Mouse (Mus musculus) heart, embryonic 11.5 days (tissue): ENCODE measurements at regions not wholly inside any gene's neighbourhood (a gene's known extent, or its start where the extent isn't known, plus 50 kb on each side); places are given as distances from the start of the nearest gene placed in this dataset.
A peak's percentile ranks its signal among the peaks of the same experiment; 100 is the strongest.

Experiments used
- ATAC-seq: fragments of 200-750 bp; cut with Nextera tagmentation; replicated peaks from 2 replicates; pipeline ENCODE4 v1.8.0; 2017; ENCODE audit warnings: moderate library complexity; ENCODE audit not compliant: insufficient number of reproducible peaks, low FRiP score, low TSS enrichment
- H3K27ac ChIP-seq: fragments of 300-500 bp; sonication (generic); 2 replicates; pipeline ENCODE4 v1.5.1; 2014; ENCODE audit warnings: mild to moderate bottlenecking, low read depth, low read length
- H3K27me3 ChIP-seq: fragments of 300-500 bp; sonication (generic); 2 replicates; pipeline ENCODE4 v1.6.1; 2014; ENCODE audit warnings: mild to moderate bottlenecking, low read length, mixed read lengths; ENCODE audit not compliant: control insufficient read depth, insufficient read depth
- H3K36me3 ChIP-seq: fragments of 300-500 bp; sonication (generic); 2 replicates; pipeline ENCODE4 v1.6.1; 2014; ENCODE audit warnings: mild to moderate bottlenecking, low read length, moderate library complexity, mixed read lengths; ENCODE audit not compliant: control insufficient read depth, insufficient read depth
- H3K4me1 ChIP-seq: fragments of 300-500 bp; sonication (generic); 2 replicates; pipeline ENCODE4 v1.6.1; 2014; ENCODE audit warnings: low read length; ENCODE audit not compliant: control insufficient read depth, insufficient read depth
- H3K4me2 ChIP-seq: fragments of 300-500 bp; sonication (generic); 2 replicates; pipeline ENCODE4 v1.6.1; 2014; ENCODE audit warnings: mild to moderate bottlenecking, moderate library complexity
- H3K4me3 ChIP-seq: fragments of 300-500 bp; sonication (generic); 2 replicates; pipeline ENCODE4 v1.5.1; 2014; ENCODE audit warnings: low read depth, low read length
- H3K9ac ChIP-seq: fragments of 300-500 bp; sonication (generic); 2 replicates; pipeline ENCODE4 v1.6.1; 2014; ENCODE audit warnings: mild to moderate bottlenecking, low read depth, low read length, moderate library complexity
- H3K9me3 ChIP-seq: fragments of 300-500 bp; sonication (generic); replicated peaks from 2 replicates; pipeline ENCODE4 v1.6.1; 2016; ENCODE audit warnings: low read length; ENCODE audit not compliant: control insufficient read depth
- WGBS: fragments of 180-500 bp; shearing (Covaris S2); extraction: QIAGEN DNeasy Blood & Tissue Kit; methylation state at CpG from one replicate; pipeline ENCODE4 v1.1.7; 2014; ENCODE audit not compliant: insufficient replicate concordance; 5-methylcytosine and 5-hydroxymethylcytosine counted together

GRCm38 (mm10) chr8:25324731-25325130, 500.6 kb upstream of the Adam5 start:
- H3K27me3 ChIP-seq, result no peaks in the 10 kb centered on the region
- H3K9me3 ChIP-seq, result no peaks in the 10 kb centered on the region

GRCm38 (mm10) chr8:25323643-25324420, 499.7 kb upstream of the Adam5 start:
- ATAC-seq, result no peak
- Histone ChIP-seq H3K4me2 (peak overlapping the region; percentile 33), H3K27ac (no peak overlapping the region), H3K9ac (no peak overlapping the region), H3K9me3 (no peaks in the 10 kb centered on the region), H3K27me3 (no peaks in the 10 kb centered on the region), H3K36me3 (no peaks in the 10 kb centered on the region), H3K4me1 (no peaks in the 10 kb centered on the region), H3K4me3 (no peak overlapping the region)
- WGBS, result 41% methylated on average over 19 of the region's 19 CpGs

More at GRCm38 (mm10) chr8:25324731-25325130, 500.6 kb upstream of the Adam5 start:
- no peak for ATAC-seq
- H3K9ac ChIP-seq, result no peak overlapping the region
- no peaks in the 10 kb centered on the region for H3K36me3 ChIP-seq
- 85% methylated on average over 9 of the region's 9 CpGs for WGBS
- H3K4me1 ChIP-seq, result no peaks in the 10 kb centered on the region
- H3K4me3 ChIP-seq, result no peak overlapping the region
- H3K4me2 ChIP-seq, result no peak overlapping the region
- H3K27ac ChIP-seq, result no peak overlapping the region

DNA sequence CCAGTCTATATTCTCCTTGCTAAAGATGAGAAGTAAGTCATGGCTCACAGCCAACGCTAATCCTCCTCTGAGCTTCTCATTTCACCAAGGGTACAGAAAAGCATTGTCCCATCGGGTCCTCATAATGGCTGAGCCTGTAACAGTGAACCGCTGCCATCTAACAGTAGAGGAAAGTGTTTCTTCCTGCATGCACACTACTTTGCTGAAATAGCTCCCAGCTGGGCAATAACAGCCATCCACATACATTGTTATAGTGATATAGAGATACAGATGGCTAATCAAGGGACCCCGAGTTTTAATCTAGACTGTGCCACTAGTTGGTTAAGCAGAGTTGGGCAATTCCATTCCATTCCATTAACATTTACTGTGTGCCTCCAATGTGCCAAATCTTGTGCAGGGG, 492.2 kb upstream of the Adam5 start:
- no peak overlapping the region for H3K9ac ChIP-seq
- H3K9me3 ChIP-seq, result no peaks in the 10 kb centered on the region
- no peak for ATAC-seq
- no peaks in the 10 kb centered on the region for H3K4me1 ChIP-seq
- no peak overlapping the region for H3K27ac ChIP-seq
- no peak overlapping the region for H3K4me2 ChIP-seq
- H3K27me3 ChIP-seq, result no peaks in the 10 kb centered on the region
- H3K4me3 ChIP-seq, result no peak overlapping the region
- 75% methylated on average over 4 of the region's 4 CpGs for WGBS
- no peaks in the 10 kb centered on the region for H3K36me3 ChIP-seq

DNA sequence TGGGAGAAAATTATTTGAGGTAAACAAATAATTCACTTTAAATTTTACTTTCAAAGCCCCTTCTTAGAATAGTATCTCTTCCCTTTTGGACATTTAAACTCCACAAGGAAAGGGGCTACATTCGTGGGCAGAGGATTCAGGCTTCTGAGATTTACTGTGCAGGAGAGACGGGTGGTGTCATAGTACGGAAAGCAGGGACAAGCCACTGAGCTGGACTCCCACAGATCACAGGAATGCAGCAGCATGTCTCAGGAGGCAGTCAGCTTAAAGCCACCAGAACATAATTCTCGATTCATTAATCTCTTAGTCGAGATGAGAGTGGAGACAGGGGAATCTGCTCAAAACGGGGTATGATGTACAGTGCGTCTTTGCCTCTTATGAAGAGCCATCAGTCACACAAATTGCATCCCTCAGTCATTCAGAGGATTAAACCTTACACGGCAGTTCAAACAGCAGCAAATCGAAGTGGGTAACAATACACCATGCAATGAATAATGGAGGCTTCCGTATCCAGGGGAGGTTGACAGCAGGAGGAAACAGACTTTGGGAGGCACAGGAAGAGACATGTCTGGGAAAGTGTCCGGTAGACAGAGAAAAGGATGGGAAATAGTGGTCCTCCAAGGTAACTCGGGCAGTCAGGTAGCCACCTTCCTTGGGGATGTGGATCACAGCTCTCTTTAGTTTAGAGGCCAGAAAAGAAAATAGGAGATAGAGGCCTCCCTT, 487.8 kb upstream of the Adam5 start:
- Histone ChIP-seq H3K36me3 (no peaks in the 10 kb centered on the region), H3K27ac (no peak overlapping the region), H3K9ac (no peak overlapping the region), H3K9me3 (no peaks in the 10 kb centered on the region), H3K4me3 (no peak overlapping the region), H3K4me1 (no peaks in the 10 kb centered on the region), H3K4me2 (no peak overlapping the region), H3K27me3 (no peaks in the 10 kb centered on the region)
- ATAC-seq, result no peak
- 48% methylated on average over 12 of the region's 12 CpGs for WGBS

DNA sequence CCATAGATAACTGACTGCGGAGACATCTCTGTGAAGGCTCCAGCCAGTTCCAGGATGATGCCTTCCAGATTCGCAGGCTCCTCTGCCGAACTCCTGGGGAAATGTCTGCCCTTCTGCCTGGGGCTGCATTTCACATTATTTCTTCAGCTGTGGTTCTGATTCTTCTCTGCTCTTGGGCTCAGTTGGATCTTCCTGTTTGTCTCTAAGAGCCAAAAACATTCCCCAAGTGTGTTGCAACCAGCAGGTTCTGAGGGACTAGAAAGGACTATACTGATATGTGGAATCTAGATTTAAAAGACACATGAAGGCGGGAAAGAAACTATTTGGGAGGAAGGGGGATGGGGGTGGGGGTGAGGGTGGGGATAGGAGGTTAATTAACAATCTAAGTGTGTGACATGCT, 483.8 kb upstream of the Adam5 start:
- Histone ChIP-seq H3K4me3 (no peak overlapping the region), H3K4me2 (no peak overlapping the region), H3K27me3 (no peaks in the 10 kb centered on the region), H3K9me3 (no peaks in the 10 kb centered on the region), H3K27ac (no peak overlapping the region), H3K4me1 (no peaks in the 10 kb centered on the region), H3K9ac (no peak overlapping the region), H3K36me3 (no peaks in the 10 kb centered on the region)
- no peak for ATAC-seq
- 74% methylated on average over 4 of the region's 4 CpGs for WGBS

DNA sequence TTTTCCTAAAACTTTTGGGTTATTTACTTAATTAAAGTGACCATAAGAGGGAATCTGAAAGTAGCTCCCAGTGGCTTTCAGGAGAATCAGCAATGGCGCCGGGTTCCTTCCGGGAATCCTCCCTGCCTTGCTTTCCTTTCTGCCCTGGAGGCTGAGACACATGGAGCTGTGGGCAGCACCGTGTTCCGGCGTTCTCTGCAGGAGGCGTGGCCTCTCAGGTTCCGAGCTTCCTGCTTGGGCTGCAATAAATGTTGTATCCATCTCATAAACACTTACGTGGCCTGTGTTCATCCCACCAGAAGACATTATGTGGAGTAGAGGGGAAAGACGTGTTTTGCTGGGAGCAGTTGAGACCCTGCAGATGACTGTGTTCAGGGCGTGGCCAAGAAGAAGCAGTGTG, 483.3 kb upstream of the Adam5 start:
- H3K9ac ChIP-seq, result no peak overlapping the region

GRCm38 (mm10) chr8:25306769-25307491, 482.8 kb upstream of the Adam5 start:
- no peaks in the 10 kb centered on the region for H3K27me3 ChIP-seq
- H3K36me3 ChIP-seq, result no peaks in the 10 kb centered on the region
- H3K4me2 ChIP-seq, result no peak overlapping the region
- H3K4me3 ChIP-seq, result no peak overlapping the region
- 73% methylated on average over 15 of the region's 15 CpGs for WGBS
- H3K27ac ChIP-seq, result no peak overlapping the region
- ATAC-seq, result no peak
- no peaks in the 10 kb centered on the region for H3K9me3 ChIP-seq
- H3K4me1 ChIP-seq, result no peaks in the 10 kb centered on the region
- no peak overlapping the region for H3K9ac ChIP-seq

More for the DNA sequence above, 483.3 kb upstream of the Adam5 start:
- Histone ChIP-seq H3K9me3 (no peaks in the 10 kb centered on the region), H3K27ac (no peak overlapping the region), H3K4me1 (no peaks in the 10 kb centered on the region), H3K27me3 (no peaks in the 10 kb centered on the region), H3K4me3 (no peak overlapping the region), H3K36me3 (no peaks in the 10 kb centered on the region), H3K4me2 (no peak overlapping the region)
- ATAC-seq, result no peak
- WGBS, result 76% methylated on average over 11 of the region's 11 CpGs
